Mouse (Mus musculus) embryo, embryonic 11 days (tissue): ENCODE data around the gene Tgfbr2.

Experiments used
- DNase-seq: peaks from one replicate; pipeline ENCODE4 v3.0.0-alpha.2; 2015

Tgfbr2 gene

DNA sequence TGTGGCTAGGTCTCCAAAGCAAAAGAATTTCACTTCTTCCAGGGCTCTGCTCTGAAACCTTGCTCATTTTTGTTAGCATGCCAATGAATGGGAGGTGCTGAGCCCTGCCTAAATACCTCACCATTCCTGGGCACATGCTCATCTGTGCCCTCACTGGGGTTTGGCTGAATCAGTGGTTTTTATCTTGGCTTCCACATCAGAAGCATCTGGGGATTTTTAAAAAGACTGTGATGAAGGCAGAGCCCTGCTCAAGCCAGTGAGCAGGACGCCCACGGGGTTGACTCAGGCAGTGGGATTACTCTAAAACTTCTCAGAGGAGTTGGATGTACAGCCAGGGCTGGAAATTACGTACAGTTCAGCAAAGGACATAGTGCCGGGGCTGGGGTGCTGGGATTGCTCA is 22.3 kb downstream of the Tgfbr2 start:
- no peak for DNase-seq

DNA sequence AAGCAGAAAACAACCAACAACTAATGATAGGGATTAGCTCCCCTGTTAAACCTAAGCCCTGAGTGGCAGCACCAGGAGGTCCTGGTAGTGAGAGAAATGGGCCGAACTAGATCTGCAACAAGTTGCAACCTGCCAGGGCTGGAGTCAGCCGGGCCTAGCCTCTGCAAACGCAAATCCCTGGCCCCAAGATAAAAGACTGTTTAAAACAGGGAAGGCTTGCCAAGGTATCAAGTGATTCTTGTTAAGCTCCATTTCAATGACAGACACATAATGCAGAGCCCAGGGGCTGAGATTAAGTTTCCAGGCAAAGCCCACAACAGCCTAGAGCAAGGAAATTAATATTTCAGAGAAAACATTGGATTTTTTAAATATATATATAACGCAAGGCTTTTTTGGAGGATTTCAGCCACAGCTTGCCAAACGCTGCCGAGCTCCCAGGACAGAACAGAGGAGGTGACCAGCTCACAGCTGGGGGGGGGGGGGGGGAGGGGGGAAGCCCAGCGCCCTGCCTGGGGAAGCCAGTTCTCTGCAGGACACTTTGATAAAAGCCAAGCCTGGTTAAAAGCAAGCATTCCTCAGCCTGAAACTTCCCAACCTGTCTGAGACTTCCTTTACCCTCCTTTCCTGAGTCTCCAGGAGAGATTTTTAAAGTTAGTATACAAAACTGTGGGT is 24.3 kb downstream of the Tgfbr2 start:
- no peak for DNase-seq

DNA sequence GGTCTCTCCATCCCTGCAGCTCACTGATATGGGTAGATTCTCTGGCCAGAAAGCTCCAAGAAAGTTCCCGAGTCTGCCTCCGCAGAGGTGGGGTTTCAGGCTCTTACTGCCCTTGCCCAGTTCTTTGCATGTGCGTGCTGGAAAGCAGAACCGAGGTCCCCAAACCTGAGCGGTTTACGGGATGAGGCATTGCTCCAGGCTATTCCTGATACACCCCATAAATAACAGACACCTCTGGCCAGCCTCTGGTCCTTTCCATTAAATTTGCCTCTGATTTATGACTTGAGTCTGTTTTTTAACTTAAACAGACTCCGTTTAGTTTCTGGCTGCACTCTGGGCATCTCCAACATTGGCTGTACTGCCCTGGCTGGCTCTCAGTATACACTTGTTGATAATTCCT is 26.4 kb downstream of the Tgfbr2 start:
- no peak for DNase-seq

DNA sequence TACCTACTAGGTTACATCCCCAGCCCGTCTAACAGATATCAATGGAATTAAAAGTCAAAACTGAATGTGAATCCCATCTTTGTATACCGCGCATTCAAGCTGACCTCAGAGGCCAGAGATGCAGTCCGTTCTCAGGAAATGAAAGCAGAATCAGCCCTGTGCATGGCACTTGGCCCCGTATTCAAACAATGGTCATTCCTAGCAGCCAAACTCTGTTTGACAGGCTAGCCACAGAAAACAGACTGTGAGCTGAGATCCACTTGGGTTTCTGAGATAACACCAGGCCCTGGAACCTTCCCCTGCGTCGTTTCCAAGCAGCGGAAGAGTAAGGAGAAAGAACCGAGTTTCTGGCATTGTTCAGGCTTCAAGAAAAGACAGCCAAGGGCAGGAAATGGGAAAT is 28.9 kb downstream of the Tgfbr2 start:
- DNase-seq: no peak

DNA sequence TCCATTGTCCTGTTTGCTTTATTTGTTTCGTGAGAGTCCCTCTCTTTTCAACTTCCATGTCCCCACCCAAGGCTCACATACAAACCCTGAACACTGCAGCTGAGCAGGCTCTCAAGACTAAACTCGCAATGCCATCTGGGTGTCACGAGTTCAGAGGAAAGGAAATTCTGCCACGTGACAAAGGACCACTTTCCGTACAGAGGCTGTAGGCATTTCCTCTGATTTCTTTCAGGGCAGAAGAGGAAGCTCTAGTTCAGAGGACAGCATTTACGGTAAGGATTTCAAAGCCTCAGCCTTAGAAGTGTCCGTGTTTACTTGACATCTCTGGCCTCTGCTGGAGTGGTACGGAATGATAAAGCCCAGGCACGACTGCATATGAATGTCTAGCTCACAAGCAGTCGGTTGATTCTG is 29.9 kb downstream of the Tgfbr2 start:
- DNase-seq: peak; percentile 39

DNA sequence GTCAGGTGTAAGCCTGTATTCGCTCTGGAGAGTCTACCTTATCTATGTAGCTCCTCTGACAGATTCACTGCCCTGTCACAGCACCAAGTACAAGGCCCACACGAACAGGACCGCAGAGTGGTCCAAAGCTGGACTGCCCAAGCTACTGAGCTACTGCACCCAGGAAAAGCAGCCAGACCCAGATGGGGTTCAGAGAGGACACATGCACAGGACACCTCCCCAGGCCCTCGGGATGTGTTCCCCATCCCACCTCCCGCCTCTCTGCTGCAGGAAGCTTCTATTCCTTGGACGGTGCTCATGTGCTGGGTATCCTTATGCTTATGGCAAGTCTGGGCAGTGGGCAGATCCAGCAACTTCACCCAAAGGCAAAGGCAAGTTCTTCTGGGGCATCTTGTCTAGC is 34.7 kb downstream of the Tgfbr2 start:
- no peak for DNase-seq

DNA sequence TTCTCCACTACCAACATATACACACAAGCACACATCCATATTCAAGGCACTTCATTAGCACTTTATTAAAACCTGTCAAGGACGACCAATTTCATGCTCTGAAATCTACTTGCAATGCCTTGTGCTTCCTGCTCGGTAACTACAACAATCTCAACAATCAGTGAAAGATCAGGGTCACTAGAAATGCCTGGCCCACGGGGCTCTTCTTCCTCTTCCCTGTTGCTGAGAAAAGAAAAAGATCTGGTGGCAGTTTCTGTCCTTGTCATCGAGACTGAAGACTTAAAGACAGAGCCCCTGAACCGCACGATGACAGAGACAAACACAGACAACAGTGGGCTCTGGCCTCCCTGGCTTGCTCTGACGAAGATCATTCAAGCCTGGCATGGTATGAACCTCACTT is 35.6 kb downstream of the Tgfbr2 start:
- DNase-seq: no peak

DNA sequence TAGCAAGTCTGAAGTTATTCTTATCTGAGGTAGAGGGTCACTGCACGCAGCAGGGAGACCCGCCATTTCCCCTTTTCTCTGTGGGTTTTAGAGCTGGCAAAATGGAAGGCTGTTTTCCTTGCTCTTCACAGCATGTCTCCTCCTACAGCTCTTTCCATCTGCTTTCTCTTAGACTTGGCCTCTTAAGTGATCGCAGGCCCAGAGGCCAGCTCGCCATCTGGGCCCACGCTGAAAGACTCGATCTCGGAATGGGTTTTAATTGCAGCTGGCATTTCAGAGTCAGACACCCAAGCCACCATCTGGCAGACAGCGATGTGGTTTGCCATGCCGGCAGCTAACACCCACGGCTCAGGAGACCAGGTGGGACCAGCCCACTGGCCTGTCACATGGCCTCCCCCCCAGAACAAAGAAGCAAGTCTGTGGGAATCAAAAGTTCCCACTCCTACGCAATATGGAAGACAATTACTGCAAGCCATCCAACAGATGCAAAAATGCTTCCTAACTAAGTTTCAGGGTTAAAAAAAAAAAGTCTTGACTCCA is 36.5 kb downstream of the Tgfbr2 start:
- DNase-seq: peak; percentile 79

DNA sequence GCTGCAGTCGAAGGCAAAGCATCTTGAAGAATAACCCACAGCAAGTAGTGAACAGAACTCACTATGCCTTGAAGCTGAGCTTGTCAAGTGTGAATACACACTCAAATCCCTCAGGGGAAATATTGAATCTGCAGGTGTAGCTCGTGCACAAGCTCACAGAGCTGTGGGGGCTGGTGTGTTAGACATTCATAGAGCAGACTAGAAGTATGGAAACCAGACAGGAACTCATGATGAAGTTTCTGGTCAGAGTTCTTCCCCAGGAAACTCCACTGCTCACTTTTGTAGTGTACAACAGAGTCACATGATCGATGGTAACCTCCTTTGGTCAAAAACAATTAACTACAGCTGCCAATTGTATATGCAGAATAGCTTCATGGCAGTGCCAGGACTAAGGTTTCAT is 37.5 kb downstream of the Tgfbr2 start:
- no peak for DNase-seq

DNA sequence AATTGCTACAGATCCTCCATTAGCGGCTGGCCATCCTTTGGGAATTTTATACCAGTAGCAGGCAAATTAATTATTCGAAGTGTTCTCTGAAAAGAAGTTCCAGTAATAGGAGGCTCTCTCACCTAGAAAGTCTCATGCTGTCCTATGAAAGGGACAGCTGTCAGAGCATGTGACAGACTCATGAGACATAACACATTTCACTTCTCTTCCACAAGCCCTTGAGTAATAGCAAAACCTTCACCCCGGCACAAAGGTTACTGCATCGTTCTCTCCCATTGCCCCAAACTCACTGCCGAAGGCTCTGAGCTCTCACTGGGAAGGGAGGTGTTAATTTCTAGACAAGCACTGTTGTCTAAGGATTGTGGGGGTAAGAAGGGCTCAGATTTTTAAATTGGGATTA is 38.3 kb downstream of the Tgfbr2 start:
- DNase-seq: no peak

DNA sequence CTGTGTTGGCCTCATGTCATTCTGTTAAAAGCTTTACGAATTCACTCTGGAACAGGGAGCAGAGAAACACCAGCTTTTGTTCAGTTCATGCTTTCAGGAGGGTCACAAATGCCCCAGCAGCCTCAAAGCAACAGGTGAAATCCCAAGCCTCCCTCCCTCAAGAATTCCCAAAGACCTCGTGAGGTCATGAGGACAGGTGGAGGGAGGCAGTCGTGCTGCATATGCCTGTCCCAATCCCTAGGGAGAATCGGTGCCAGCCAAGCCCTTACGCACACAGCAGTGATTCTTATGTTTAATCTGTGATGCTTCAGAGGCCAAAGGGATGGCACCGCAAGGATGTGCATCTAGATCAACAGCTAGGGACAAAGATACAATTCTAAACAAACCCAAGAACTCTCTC is 39.0 kb downstream of the Tgfbr2 start:
- no peak for DNase-seq

DNA sequence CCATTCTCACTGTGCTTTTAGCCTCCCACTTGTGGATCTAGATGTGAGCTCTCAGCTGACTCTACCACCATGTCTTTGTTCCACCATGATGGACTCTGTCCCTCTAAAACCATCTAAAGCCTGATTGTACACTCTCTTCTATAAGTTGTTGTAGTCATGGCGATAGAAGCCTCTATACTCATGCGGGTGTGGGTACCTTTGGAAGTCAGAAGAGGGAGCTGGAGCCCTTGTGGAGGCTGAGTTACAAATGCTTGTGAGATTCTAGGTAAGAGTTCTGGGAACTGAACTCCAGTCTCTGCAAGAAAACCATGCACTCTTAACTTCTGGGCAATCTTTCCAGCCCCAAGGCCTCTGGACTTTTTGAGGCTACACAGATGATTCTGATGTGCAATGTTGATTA is 40.7 kb downstream of the Tgfbr2 start:
- no peak for DNase-seq

DNA sequence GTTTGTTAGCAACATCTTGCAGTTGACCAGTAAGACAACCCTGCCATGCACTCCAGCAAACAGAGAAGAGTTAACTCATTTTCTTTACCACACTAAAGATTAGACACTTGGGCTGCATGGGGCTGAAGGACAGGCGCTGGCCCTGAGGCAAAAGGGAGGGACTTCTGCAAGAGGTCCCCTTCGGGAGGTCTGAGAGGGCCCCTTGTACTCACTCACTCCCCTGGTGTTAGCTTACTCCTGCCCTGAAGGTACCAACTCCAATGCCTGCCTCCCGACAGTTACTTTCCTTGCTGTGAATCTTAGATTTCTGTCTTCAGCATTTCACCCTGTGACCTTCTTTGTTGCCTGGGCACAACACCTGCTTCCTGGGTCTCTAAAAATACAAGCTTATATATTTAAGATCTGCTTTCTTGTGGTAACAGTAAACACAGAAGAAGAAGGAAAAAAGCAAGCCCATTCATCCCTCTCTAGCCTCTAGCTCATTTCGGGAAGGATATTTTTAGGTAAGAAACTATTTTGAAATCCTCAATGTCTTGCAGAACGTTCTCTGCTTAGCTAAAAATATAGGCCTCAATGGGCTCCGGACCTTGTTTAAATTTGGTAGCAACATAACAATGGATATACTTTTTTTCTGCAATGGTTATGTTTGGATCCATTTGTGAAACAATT is 41.7 kb downstream of the Tgfbr2 start:
- DNase-seq: no peak

DNA sequence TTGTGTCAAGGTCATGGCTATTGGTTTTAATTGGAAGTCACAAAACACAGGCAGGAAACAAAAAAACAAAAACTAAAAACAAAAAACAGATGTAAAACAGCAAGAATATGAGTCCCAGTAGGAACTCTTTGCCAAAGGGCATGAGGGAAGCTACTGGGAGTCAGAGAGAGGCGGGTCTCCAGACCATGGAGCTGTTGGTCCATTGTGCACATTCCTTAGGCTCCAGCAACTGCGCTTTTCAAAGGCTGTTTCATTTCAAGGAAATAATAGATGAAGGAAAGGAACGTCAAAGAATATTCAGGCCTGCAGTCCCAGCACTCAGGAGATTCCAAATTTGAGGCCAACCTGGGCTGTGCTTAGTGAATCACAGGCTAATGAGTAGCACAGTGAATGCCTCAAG is 46.3 kb downstream of the Tgfbr2 start:
- no peak for DNase-seq

DNA sequence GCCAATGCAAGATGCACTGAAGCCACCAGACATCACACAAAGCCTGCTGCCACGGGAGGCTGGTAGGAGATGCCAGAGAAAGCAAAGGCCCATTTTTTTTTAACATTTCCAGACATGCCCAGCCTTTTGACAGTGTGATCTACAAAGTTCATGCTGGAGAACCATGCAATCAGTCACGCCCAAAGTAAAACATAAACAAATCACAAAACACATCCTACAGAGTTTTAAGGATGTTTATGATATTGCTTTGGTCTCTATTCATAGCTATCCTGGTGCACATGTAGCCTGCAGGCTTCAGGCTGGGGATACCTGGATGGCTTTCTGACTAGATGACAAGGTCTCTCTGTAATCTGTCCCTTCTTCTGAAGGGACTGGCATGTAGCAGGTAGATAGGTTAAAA is 46.8 kb downstream of the Tgfbr2 start:
- no peak for DNase-seq

DNA sequence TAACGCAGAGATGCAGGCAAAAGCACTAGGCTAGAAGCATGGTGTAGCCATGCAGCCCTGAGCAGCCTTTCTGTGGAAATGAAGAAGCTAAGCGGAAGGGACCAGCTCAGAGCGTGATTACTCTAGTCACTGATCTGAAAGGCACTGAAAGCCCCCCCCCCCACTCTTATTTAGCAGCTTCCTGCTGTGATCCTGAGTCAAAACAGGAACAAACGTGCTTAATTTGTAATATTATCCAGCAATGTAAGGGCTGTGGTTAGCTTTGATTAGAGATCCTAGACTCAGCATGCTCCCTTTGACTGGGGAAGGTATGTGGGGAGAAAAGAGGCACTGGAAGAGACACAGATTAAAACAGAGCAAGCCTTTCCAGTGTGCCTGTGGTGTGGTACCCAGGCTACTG is 48.7 kb downstream of the Tgfbr2 start:
- no peak for DNase-seq

DNA sequence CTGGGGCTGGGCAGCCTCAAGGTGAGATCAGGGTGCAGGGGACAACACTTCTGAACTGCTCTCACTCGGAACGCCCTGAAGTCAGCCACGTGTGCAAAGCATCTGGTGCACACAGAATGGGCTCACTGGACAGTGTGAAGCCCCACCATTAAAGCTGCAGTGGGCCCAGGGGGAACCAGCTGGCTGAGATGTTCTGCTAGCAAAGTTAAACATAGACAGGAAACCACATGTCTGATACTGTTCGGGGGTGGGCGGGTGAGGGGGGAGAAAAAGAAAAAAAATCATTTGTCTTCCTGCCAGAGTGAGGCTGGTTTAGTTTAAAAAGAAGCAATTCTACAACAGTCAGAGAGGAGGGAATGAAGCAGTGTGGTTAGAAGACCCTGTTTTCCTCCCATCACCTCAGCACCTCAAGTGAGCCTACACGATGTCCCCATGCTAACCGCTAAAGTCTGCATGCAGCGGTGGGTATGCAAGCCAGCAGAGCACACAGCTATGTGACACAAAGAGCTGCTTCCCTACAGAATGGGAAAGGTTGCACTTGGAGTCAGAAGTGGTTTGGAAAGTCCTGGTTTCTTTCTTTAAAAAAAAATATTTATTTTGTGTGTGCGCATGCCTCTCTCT is 52.1 kb downstream of the Tgfbr2 start:
- peak; percentile 49 for DNase-seq

DNA sequence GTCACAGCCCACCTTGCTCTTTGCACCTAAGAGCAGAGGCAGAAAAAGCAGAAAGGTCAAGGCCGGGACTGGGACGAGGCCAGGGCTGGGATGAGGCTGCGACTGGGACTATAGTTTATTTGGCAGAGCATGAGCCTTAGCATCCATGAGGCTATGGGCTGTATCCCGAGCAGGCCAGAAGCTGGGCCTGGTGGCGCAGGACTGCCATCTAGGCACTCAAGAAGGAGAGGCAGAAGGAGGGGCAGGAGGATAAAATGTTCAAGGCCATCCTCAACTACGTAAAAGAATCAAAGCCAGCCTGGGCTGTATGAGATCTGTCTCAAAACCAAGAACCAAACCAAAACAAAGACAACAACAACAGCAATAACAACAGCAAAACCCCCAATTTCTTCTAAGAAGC is 52.6 kb downstream of the Tgfbr2 start:
- DNase-seq: no peak

DNA sequence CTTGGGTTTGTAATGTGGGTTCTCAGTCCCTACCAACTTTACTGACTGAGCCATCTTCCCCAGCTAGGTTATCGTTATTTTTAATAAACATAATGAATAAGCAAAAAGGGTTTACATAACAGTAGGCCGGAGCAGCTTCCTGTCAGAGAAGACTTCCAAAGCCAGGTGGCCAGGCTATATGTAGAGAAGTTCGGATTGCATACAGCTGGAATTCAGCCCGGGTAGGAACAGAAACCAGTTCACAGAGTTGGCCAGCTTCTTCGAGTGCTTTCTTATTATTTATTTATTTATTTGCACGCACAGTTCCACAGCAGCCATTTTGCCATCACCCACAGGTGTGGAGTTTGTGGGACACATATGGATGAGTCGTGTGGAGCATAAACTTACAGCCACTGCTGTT is 53.7 kb downstream of the Tgfbr2 start:
- DNase-seq: no peak

DNA sequence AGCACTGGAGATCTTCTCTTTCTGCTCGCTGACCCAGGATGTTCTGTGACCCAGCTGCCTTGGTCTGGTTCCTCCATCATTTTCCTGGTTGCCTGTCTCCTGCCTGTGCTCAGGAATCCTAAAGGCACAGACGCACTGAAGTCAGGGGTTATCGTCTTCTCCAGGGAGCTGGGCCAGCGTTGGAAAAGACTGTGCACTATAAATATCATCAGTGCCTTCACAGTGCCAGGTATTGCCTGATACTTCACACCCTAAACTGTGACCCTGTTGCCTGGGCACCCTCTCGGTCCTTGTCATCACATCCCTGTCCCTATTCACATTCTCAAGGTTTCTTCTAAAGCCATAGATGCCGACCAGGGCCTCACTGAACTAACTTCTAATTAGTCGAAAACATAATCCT is 55.2 kb downstream of the Tgfbr2 start:
- no peak for DNase-seq

DNA sequence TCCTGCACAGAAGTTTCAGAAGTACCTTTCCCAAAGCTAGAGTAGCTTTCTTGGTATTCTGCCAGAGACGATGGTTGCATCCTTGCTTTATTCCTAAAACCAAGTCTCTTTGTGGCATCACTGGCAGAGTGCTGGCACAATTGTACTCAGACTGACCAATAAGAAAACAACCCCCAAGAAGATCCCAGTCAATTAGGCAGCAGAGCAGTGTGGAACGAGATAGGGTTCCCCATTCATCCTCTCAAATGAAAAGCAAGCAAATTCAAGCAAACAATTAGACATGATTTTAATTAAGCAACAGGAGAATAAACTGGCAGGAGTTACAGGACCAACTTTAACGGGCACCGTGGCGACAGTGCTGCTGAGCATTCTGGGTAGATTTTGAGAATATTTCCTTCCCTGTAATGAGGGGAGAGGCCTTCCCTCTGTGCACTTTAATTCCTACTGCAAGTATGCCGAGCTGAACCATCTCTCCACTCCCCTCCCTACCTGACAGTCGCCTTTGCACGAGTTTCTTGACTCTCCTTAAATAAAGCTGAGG is 56.8 kb downstream of the Tgfbr2 start:
- no peak for DNase-seq

DNA sequence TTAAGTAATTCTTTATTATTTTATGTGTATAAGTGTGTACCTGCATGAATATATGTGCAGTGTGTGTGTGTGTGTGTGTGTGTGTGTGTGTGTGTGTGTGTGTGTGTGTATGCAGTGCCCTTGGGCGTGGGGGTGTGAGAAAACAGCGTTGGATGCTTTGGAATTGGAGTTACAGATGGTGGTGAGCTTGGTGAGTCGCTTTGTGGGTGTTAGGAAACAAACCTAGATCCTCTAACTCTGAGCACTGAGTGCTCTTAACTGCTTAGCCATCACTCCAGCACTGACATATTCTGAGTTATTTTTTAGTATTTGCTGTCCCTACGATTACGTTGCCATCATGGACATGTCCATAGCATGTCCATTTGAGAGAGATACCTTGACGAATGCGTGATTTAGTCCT is 59.3 kb downstream of the Tgfbr2 start:
- no peak for DNase-seq

DNA sequence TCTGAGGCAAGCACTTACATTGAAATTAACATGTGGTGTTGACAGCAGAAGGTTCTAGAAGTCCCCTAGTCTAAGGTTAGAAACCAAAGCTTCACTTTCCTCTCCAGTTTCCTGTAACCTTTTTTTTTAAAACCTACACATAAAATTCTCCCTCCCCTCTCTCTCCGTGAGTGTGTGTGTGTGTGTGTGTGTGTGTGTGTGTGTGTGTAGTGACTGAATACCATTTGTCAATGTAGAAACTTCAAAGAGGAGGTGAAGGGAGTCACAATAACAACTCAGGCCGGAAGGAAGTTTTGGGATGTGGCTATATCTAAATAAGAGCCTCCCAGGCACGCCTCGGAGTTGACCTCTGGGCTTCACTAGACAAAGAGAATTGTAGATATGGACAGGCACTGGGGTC is 60.8 kb downstream of the Tgfbr2 start:
- peak; percentile 40 for DNase-seq
